Mouse (Mus musculus): ENCODE results near the gene Ppp1r9a.

GRCm38 (mm10) chr6:5156541-5157425, 254.1 kb downstream of the Ppp1r9a start:
- TF ChIP-seq CTCF (conservative IDR thresholded peaks at IDR 0.05; ENCODE audit: low read length) (no peak), NANOG (IDR thresholded peaks at IDR 0.05; ENCODE audit: borderline replicate concordance, low read length) (no peak), POU5F1 (IDR thresholded peaks at IDR 0.05; ENCODE audit: borderline replicate concordance, low read length) (no peak)

Data from E14TG2a.4 (cell line).